ENCODE assay signal across 8 mouse cellular contexts in genomic region chr4:154171151-154171930, GRCm38 (mm10). TPM values are rescaled to one million over a fixed set of nuclear protein-coding genes. Genes with fewer than 3 reads are reported as not detected.
DNase-seq lines count a peak whose midpoint lies in the region; ATAC-seq and TF ChIP-seq lines count a peak whose summit lies in the region.

No protein-coding gene starts in this region.

- H3K4me1 ChIP-seq in heart, embryonic 12.5 days (replicated peaks), result peaks cover 27% of the 10 kb centered on the region
- peaks cover 9% of the 10 kb centered on the region for H3K4me1 ChIP-seq in forebrain, embryonic 14.5 days (ENCODE audit: control insufficient read depth, insufficient read depth, low read length)
- H3K4me1 ChIP-seq in limb, embryonic 14.5 days (ENCODE audit: control insufficient read depth, insufficient read depth, low read length), result peaks cover 30% of the 10 kb centered on the region
- H3K4me1 ChIP-seq in neural tube, embryonic 13.5 days (replicated peaks), result peaks cover 32% of the 10 kb centered on the region

- peak overlapping the region; percentile 51 for H3K9ac ChIP-seq in heart, embryonic 12.5 days
- H3K9ac ChIP-seq in forebrain, embryonic 14.5 days (ENCODE audit: low read length), result peak overlapping the region; percentile 62
- peak overlapping the region; percentile 60 for H3K9ac ChIP-seq in limb, embryonic 14.5 days (ENCODE audit: low read depth, low read length, severe bottlenecking)
- peak overlapping the region; percentile 60 for H3K9ac ChIP-seq in neural tube, embryonic 13.5 days

- no peak overlapping the region for H3K27ac ChIP-seq in heart, embryonic 12.5 days (ENCODE audit: poor library complexity, severe bottlenecking)
- no peak overlapping the region for H3K27ac ChIP-seq in forebrain, embryonic 14.5 days (ENCODE audit: low read depth, low read length)
- peak overlapping the region; percentile 43; the same call in 1 of the 2 replicates for H3K27ac ChIP-seq in limb, embryonic 14.5 days (replicated peaks; ENCODE audit: low read depth, low read length)
- no peak overlapping the region for H3K27ac ChIP-seq in neural tube, embryonic 13.5 days (replicated peaks)

- H3K4me3 ChIP-seq in heart, embryonic 12.5 days, result peak overlapping the region; percentile 61
- H3K4me3 ChIP-seq in forebrain, embryonic 14.5 days (ENCODE audit: low read depth, low read length), result peak overlapping the region; percentile 50
- H3K4me3 ChIP-seq in limb, embryonic 14.5 days (replicated peaks; ENCODE audit: low read length), result peak overlapping the region; percentile 62
- peak overlapping the region; percentile 49 for H3K4me3 ChIP-seq in neural tube, embryonic 13.5 days

- ATAC-seq in heart, embryonic 12.5 days (ENCODE audit: insufficient number of reproducible peaks, low FRiP score), result peak; percentile 3; the same call in 1 of the 2 replicates
- peak; percentile 40 for ATAC-seq in forebrain, embryonic 14.5 days
- peak; percentile 48; the same call in 1 of the 2 replicates for ATAC-seq in limb, embryonic 14.5 days (ENCODE audit: low FRiP score, low read depth)
- ATAC-seq in neural tube, embryonic 13.5 days (ENCODE audit: low read depth), result peak; percentile 8; the same call in 1 of the 2 replicates

- H3K27me3 ChIP-seq in heart, embryonic 12.5 days (replicated peaks), result peaks cover 67% of the 10 kb centered on the region
- peaks cover 22% of the 10 kb centered on the region for H3K27me3 ChIP-seq in forebrain, embryonic 14.5 days (replicated peaks; ENCODE audit: control insufficient read depth, insufficient read depth, low read length)
- H3K27me3 ChIP-seq in limb, embryonic 14.5 days (ENCODE audit: control insufficient read depth, insufficient read depth, low read length), result no peaks in the 10 kb centered on the region; the same call in 1 of the 2 replicates
- peaks cover 54% of the 10 kb centered on the region for H3K27me3 ChIP-seq in neural tube, embryonic 13.5 days

- no peaks in the 10 kb centered on the region for H3K36me3 ChIP-seq in heart, embryonic 12.5 days
- no peaks in the 10 kb centered on the region for H3K36me3 ChIP-seq in forebrain, embryonic 14.5 days (ENCODE audit: control insufficient read depth, insufficient read depth, low read length)
- H3K36me3 ChIP-seq in limb, embryonic 14.5 days (ENCODE audit: control insufficient read depth, insufficient read depth, low read length), result no peaks in the 10 kb centered on the region
- H3K36me3 ChIP-seq in neural tube, embryonic 13.5 days, result no peaks in the 10 kb centered on the region

- DNase-seq in heart, postnatal 36 days, result no peak
- DNase-seq in forebrain, embryonic 14.5 days (ENCODE audit: low spot score), result peak; percentile 34
- DNase-seq in limb, embryonic 14.5 days (ENCODE audit: low spot score), result peak; percentile 26
- DNase-seq in urinary bladder, postnatal 4 days (ENCODE audit: low spot score in 2 of 2), result no peak
- no peak for DNase-seq in adrenal gland, postnatal 10 days
- no peak for DNase-seq in adrenal gland, adult 18-20 months (ENCODE audit: low spot score in 2 of 2)

- intact Hi-C loops in heart, postnatal 36 days (cut with DNase I), result no loop called here

- 1% methylated on average over 37 of the region's 37 CpGs for WGBS in heart, embryonic 12.5 days
- WGBS in forebrain, embryonic 14.5 days, result under 1% methylated on average over 35 of the region's 37 CpGs
- under 1% methylated on average over 36 of the region's 37 CpGs for WGBS in limb, embryonic 14.5 days
- WGBS in neural tube, embryonic 13.5 days, result 1% methylated on average over 37 of the region's 37 CpGs

- peak overlapping the region; percentile 95 for H3K4me2 ChIP-seq in heart, embryonic 12.5 days
- H3K4me2 ChIP-seq in forebrain, embryonic 14.5 days (ENCODE audit: low read length), result peak overlapping the region; percentile 96
- H3K4me2 ChIP-seq in limb, embryonic 14.5 days (replicated peaks; ENCODE audit: low read depth, low read length, severe bottlenecking), result peak overlapping the region; percentile 98
- peak overlapping the region; percentile 82 for H3K4me2 ChIP-seq in neural tube, embryonic 13.5 days

- no peaks in the 10 kb centered on the region for H3K9me3 ChIP-seq in heart, embryonic 12.5 days (replicated peaks)
- H3K9me3 ChIP-seq in forebrain, embryonic 14.5 days (replicated peaks; ENCODE audit: control insufficient read depth, low read length), result no peaks in the 10 kb centered on the region
- H3K9me3 ChIP-seq in limb, embryonic 14.5 days (ENCODE audit: control insufficient read depth, low read length), result no peaks in the 10 kb centered on the region
- H3K9me3 ChIP-seq in neural tube, embryonic 13.5 days, result no peaks in the 10 kb centered on the region

- TF ChIP-seq POLR2A in limb, embryonic 14.5 days (IDR thresholded peaks at IDR 0.05; ENCODE audit: borderline replicate concordance, extremely low read depth, insufficient read depth, insufficient read length), result no peak

RNA-seq across cellular contexts. Expression of gene Megf6, which starts 0.8 kb away (rescaled TPM):
- 16.0 and 19.4 TPM in 2 replicates for polyA plus RNA-seq in heart, embryonic 12.5 days (2016; fragmentation: Nextera tagmentation; extraction: Ambion mirVana)
- 1 to 10 TPM; 5.4 to 8.0 TPM for total RNA-seq in heart, postnatal 36 days (2021)
- polyA plus RNA-seq in forebrain, embryonic 14.5 days (2014; fragmentation: Nextera tagmentation; extraction: Ambion mirVana), result 4.6 and 7.7 TPM in 2 replicates
- 81.1 and 107 TPM in 2 replicates for polyA plus RNA-seq in limb, embryonic 14.5 days (2012; rRNA removed)
- polyA plus RNA-seq in limb, embryonic 14.5 days (2014; fragmentation: Nextera tagmentation; extraction: Ambion mirVana), result 99.9 and 103 TPM in 2 replicates
- polyA plus RNA-seq in neural tube, embryonic 13.5 days (2015; fragmentation: Nextera tagmentation; extraction: Ambion mirVana), result 7.4 and 8.8 TPM in 2 replicates
- total RNA-seq in adrenal gland, postnatal 10 days (2021), result 10 to 100 TPM in 1 of 2 experiments, 1 to 10 TPM in 1; 9.5 to 10.3 TPM
- total RNA-seq in adrenal gland, adult 18-20 months (2021), result 1 to 10 TPM; 2.5 to 4.3 TPM

RNA-seq across cellular contexts. Expression of gene Tprgl, which starts 10.9 kb away (rescaled TPM):
- 128 and 135 TPM in 2 replicates for polyA plus RNA-seq in heart, embryonic 12.5 days (2016; fragmentation: Nextera tagmentation; extraction: Ambion mirVana)
- 100 to 1,000 TPM; 132 to 136 TPM for total RNA-seq in heart, postnatal 36 days (2021)
- 184 and 194 TPM in 2 replicates for polyA plus RNA-seq in forebrain, embryonic 14.5 days (2014; fragmentation: Nextera tagmentation; extraction: Ambion mirVana)
- 95.7 and 106 TPM in 2 replicates for polyA plus RNA-seq in limb, embryonic 14.5 days (2012; rRNA removed)
- polyA plus RNA-seq in limb, embryonic 14.5 days (2014; fragmentation: Nextera tagmentation; extraction: Ambion mirVana), result 156 and 157 TPM in 2 replicates
- polyA plus RNA-seq in neural tube, embryonic 13.5 days (2015; fragmentation: Nextera tagmentation; extraction: Ambion mirVana), result 178 and 191 TPM in 2 replicates
- total RNA-seq in adrenal gland, postnatal 10 days (2021), result 100 to 1,000 TPM; 111 to 120 TPM
- total RNA-seq in adrenal gland, adult 18-20 months (2021), result 100 to 1,000 TPM; 155 to 172 TPM

RNA-seq across cellular contexts. Expression of gene Wrap73, which starts 29.2 kb away (rescaled TPM):
- 23.5 and 24.1 TPM in 2 replicates for polyA plus RNA-seq in heart, embryonic 12.5 days (2016; fragmentation: Nextera tagmentation; extraction: Ambion mirVana)
- total RNA-seq in heart, postnatal 36 days (2021), result 10 to 100 TPM; 10.8 to 15.0 TPM
- polyA plus RNA-seq in forebrain, embryonic 14.5 days (2014; fragmentation: Nextera tagmentation; extraction: Ambion mirVana), result 64.2 and 69.7 TPM in 2 replicates
- polyA plus RNA-seq in limb, embryonic 14.5 days (2012; rRNA removed), result 37.9 and 47.7 TPM in 2 replicates
- polyA plus RNA-seq in limb, embryonic 14.5 days (2014; fragmentation: Nextera tagmentation; extraction: Ambion mirVana), result 38.2 and 45.3 TPM in 2 replicates
- polyA plus RNA-seq in neural tube, embryonic 13.5 days (2015; fragmentation: Nextera tagmentation; extraction: Ambion mirVana), result 42.5 and 45.2 TPM in 2 replicates
- 10 to 100 TPM; 15.2 to 19.1 TPM for total RNA-seq in adrenal gland, postnatal 10 days (2021)
- 10 to 100 TPM; 14.2 to 21.1 TPM for total RNA-seq in adrenal gland, adult 18-20 months (2021)

RNA-seq across cellular contexts. Expression of gene Trp73, which starts 31.3 kb away (rescaled TPM):
- 0.04 and 0.05 TPM in 2 replicates for polyA plus RNA-seq in heart, embryonic 12.5 days (2016; fragmentation: Nextera tagmentation; extraction: Ambion mirVana)
- not detected for total RNA-seq in heart, postnatal 36 days (2021)
- polyA plus RNA-seq in forebrain, embryonic 14.5 days (2014; fragmentation: Nextera tagmentation; extraction: Ambion mirVana), result 4.6 and 5.4 TPM in 2 replicates
- 2.2 TPM in 2 replicates for polyA plus RNA-seq in limb, embryonic 14.5 days (2012; rRNA removed)
- 2.6 and 2.9 TPM in 2 replicates for polyA plus RNA-seq in limb, embryonic 14.5 days (2014; fragmentation: Nextera tagmentation; extraction: Ambion mirVana)
- polyA plus RNA-seq in neural tube, embryonic 13.5 days (2015; fragmentation: Nextera tagmentation; extraction: Ambion mirVana), result 0.12 TPM in 1 of 2 replicates, not detected in the other
- under 1 TPM in 1 of 2 experiments, not detected in 1; 0.15 TPM for total RNA-seq in adrenal gland, postnatal 10 days (2021)
- not detected for total RNA-seq in adrenal gland, adult 18-20 months (2021)

Comparison
In these comparisons a context has a peak if more than half of its experiments do, and no peak if none do; other contexts are left out.
1. DNase-seq: peak in forebrain, embryonic 14.5 days (single experiment) and limb, embryonic 14.5 days (single experiment); none in heart, postnatal 36 days (0 of 2), urinary bladder, postnatal 4 days (0 of 2), adrenal gland, postnatal 10 days (single experiment) and adrenal gland, adult 18-20 months (0 of 2).
2. Peak in every context shown above with its lines, with median percentiles within 50 percentile points of each other: ATAC-seq, H3K4me2 ChIP-seq, H3K4me3 ChIP-seq and H3K9ac ChIP-seq.